Mouse (Mus musculus) liver, embryonic 14.5 days (tissue): ENCODE data around the gene Gm39566.

Source experiments
- CTCF ChIP-seq: IDR thresholded peaks from 2 replicates; pipeline ENCODE4 v1.5.1; 2016; ENCODE audit warnings: antibody characterized with exemption, low read depth, control low read depth
- EP300 ChIP-seq: IDR thresholded peaks from 2 replicates; pipeline ENCODE4 v1.6.1; 2016; ENCODE audit warnings: antibody characterized with exemption, low read depth

DNA sequence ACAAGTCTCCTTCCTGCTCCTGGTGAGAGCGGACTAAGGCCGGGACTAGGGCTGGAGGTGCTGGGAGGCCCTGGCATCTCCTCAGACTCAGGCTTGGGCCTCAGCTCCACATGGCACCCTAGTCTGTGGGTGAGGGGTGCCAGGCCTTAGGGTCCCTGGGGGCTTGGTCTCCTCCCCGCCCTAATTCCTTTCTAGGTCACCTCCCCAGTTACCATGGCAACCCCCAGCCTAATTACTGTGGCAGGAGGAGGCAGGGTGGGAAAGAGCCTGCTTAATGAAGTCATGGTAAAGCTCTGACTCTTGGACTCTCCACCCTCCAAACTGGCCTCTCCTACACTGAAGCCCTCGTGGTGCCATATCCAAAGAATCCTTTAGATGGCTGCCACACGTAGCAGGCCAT, 13.7 kb upstream of the Gm39566 start:
- TF ChIP-seq EP300: no peak
- no peak for TF ChIP-seq CTCF
